Mouse (Mus musculus) left cerebral cortex, postnatal 4 days (tissue): ENCODE data around the gene Pola1. TPM values are rescaled to one million over a fixed set of nuclear protein-coding genes. Genes with fewer than 3 reads are reported as not detected.
"Not testable (repeated sequence)": the region's sequence is repeated elsewhere in the genome, so short reads cannot be mapped to it uniquely, and the experiment has no call there.

Experiments
- DNase-seq: peaks from one replicate; pipeline ENCODE4 v3.0.0-alpha.2; 2022
- intact Hi-C: fragments of 180-260 bp; cut with DNase I; formaldehyde crosslinking; loops from one replicate; pipeline ENCODE4 v1.15.1; 2025
- total RNA-seq, 2 experiments: library from RNA; stranded (reverse); gene quantifications; 2 replicates each; pipeline ENCODE4 v1.2.3; 2021

Pola1 gene
- total RNA-seq, 2 experiments from 2014 or later: 9.0 to 10.0 TPM

DNA sequence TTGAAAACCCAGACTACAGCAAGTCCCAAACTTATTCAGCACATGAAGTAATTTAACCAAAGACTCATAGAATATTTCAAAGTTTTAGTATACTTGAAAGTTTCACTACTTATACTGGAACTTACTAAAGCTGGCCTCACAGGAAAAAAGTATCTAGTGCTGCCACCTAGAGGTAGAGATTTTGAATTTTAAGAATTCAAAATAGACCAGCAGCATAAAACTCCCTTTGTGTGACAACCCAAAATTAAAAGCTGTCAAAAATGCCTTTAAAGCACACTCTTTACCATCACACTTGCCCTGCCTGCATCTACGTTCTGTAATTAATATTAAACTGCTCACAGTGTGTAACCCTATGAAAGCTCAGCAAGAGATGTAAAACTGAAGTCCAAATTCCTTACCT lies 166.2 kb downstream of the Pola1 start:
- DNase-seq: no peak
- intact Hi-C loops: loop anchor here (5.0 kb wide), 1 partner anchor 178 kb away; the partner anchor contains the start of gene Arx

DNA sequence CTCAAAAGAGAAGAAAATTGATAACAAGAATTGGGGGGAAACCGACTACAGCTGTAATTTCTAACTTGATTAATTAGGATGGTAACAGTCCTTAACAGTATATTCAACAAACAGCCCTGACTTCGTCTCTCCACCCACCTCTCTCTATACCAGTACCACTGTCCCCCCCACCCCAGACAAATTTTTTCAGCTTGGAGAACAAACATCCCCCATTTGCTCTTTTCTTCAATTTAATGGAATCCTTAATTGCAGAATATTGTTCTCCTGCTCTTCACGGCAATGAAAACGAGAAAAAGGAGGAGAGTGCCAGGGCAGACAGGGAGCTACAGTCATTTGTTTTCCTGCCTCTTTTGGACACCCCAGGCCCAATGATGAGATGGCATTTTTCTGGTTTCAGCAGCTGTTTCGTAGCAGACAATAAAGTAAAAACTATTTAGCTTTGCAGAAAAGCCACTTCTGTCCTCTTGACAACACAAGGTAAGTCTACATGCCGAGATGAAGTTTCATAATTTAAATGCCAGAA lies 202.2 kb downstream of the Pola1 start:
- intact Hi-C loops: no loop called here
- no peak for DNase-seq

DNA sequence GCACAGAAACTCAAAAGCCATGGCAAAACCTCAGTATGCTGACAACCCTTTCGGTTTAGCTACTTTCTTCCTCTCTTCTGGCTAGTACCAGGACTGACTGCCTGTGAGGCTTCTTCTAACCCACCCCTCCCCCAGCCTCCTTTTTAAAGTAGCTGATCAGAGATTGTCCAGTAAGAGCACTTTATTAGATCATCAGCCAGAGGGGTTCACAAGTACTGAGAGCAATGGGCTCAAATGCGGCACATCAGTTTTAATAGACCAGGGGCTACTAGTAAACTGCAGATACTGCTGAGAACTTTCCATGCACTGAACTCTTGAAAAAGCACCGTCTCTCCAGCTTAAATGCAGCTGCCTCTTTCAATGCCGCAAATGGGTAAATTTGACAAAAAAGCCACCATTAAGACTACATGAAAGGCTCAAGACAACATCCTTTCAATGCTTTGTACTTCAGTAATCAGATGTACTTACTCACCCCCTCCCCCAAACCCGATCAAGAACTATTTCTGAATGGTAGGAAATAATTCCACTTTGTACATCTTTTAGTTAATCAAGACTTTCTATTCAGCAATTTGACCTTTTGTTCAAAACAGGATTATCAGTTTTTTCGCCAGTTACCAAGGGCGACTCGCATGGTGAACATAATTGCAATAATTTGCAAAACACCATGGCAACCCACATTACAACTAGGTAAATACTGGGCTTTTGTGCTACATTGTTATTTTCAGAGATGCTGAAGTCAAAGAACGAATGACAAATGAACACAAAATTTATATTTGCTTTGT lies 202.8 kb downstream of the Pola1 start:
- intact Hi-C loops: no loop called here
- DNase-seq: no peak

DNA sequence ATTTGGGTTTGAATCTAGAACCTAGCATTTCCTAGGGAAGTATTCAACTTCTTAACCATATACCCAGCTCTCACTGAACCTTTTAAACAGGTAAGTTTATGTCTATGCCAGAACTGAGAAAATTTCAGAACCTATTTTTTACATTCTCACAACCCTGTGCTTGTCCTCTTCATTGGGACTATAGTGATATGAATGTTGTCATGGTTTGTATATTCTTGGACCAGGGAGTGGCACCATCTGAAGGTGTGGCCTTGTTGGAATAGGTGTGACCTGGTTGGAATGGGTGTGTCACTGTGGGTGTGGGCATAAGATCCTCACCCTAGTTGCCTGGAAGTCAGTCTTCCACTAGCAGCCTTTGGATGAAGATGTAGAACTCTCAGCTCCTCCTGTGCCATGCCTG lies 231.1 kb downstream of the Pola1 start:
- DNase-seq, intact Hi-C loops: not testable (repeated sequence)

DNA sequence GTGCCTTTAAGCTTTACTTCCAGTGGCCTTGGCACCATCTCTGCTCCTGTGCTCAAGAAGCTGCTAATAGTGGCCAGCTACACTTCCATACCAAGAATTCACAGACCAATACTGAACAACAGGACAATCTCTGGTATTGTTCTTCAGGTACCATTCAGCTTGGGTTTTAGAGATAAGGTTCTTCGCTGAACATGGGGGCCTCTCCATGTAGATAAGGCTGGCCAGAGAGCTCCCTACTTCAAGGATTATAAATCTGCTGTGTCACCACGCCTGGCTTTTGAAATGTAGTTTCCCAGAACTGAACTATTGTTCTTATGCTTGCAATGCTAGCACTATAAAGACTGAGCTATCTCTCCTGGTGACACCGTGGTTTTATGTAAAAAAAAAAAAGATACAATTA lies 234.9 kb downstream of the Pola1 start:
- intact Hi-C loops: no loop called here
- DNase-seq: no peak

DNA sequence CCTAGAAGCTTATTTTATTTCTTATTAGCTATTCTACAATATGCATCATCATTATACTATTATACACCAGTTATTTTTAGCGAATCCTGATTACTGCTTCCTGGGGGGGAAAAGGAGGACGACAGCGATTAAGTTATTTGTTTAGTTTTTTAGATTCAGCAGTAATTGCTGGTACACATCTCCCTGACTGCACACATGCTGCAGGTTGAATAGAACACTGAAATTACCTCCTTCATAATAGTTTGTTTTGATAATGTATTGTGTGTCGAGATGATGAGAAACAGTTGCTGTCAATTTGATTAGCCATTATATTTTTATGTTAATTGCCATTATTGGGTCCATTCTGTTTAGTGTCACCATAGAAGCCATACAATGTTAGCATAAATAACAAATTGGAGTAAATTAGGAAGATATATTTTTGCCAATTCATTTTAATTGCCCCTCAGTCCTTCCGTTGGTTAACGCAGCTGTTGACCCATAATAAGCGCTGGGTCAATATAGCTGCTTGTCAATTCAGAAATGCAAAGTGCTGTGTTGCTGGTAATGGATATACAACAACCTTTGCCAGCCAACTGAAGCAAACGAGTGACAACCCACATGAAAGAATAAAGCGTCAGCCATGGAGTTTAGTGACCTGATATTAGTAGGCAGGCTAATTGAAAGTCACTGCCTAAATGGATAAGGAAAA lies 254.5 kb downstream of the Pola1 start:
- DNase-seq: no peak
- intact Hi-C loops: no loop called here

DNA sequence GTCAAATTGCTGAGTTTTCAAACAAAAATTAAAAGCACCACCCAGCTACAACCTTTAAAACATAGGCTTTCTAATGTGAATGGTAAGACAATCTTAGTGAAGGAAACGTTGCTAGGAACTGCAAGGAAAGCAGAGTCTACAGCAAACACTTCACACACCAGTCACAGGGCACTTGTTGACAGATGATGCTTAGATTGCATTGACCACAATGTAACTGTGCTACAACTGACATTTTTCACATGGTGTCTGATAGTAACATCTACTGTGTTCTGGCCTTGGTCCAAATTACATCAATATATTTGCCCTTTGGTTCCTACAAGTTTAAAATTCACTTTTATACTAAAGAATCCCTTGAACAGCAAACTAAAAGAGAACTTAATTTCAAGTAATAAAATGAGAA lies 258.5 kb downstream of the Pola1 start:
- intact Hi-C loops: no loop called here
- no peak for DNase-seq

DNA sequence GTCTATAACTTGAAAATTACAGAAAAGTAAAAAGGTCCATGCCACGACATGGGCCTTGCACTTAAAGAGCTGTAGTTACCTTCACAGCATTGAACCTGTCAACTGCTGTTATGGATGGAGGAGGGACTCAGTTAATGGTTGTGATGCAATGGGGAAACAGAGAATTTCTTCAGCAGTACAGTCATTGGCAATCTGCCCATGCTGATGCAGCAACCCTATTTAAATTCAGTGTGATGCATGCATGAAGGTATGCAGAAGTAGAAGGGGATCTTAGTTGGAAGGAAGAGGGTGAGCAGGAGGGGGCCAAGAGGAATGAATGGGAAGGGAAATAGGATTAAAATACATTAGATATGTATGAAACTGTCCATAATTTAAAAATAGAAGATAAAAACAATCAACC lies 262.2 kb downstream of the Pola1 start:
- intact Hi-C loops: no loop called here
- DNase-seq: no peak

DNA sequence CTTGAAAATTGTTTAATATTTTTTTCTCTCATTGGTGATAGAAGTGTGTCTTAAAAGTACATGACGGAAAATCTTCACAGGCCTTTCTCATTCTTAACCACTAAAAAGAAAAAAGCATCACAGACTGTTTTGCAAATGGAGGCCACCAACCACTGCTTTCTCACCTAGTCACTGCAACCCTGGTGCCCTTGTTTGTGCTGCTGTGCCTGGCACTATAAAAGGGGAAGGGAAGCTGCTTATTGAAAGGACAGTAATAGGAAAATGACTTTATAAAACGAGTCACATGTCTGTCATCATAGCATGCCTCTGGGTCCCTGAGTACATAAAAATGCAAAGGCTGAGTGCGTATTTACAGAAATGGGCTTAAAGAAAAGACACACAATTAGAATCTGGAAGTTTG lies 263.7 kb downstream of the Pola1 start:
- DNase-seq: no peak
- intact Hi-C loops: no loop called here

DNA sequence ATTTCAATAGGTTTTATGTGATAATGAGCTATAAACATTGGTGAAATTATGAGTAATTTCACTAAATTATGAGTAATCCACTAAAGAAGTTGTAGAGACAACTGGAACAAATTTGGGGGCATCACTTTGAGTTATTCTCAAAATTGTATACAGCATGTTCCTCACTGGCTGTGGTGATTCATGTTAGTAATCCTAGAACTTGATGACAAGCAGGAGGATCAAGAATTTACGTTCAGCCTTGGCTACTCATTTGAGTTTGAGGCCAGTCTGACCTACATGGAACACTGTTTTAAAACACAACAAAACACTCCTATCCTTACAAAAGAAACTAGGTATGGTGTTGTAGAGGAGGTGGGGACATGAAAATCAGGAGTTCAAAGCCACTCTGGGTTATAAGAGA lies 310.6 kb downstream of the Pola1 start:
- DNase-seq: no peak
- intact Hi-C loops: no loop called here

DNA sequence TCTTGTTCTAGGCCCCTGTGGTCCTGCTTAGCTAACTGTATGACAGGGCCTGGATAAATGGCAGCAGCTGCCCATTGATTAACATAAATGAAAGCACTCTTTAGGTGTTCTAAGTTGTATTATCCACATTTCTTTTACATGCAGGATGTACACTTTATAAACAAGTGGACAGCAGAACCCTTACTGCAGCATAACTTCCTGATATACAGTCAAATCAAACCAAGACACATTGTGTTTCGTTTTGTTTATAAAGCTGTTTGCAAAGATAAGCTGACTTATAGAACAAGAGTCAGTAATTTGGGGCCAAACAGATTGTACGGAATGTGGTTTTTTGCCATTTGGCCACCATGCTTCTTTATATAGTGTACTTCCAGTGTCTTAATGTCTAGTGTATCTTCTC lies 312.0 kb downstream of the Pola1 start:
- intact Hi-C loops: no loop called here
- DNase-seq: no peak

DNA sequence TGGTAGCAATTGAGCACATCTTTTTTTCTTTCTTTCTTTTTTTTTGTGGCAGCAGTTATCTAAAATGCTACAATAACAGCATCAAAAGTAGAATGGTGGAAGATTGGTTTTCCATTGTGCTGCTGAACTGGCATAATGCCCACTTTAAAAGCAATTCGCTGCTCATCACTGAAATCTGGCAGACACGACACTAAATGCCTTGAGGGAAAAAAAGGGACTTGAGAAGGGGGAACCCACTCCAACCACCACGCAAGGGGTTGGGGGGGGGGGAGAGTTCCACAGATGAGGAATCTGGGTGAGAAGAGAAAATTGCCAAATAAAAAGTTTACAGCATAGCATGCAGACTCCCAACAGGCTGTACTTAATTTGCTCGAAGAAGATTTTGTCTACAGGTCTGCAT lies 314.4 kb downstream of the Pola1 start:
- DNase-seq: no peak
- intact Hi-C loops: no loop called here

DNA sequence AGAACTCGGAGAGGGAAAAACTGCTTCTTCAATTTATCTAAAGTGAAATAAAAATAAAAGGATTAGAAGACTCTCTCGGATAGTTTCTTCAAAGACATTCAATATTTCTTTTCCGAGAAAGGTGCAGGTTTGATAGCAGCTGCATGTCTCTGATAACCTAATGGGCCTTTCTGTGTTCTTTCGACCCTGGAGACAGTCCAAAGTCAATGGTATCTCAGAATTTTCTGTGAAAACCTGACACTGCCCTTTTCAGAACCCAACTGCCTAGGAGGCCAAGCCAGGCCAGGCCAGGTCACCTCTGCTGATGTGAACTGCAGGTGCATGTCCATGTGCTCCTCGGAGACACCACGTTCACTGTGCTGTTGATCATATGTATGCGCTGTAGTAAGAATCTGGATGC lies 326.2 kb downstream of the Pola1 start:
- intact Hi-C loops: no loop called here

DNA sequence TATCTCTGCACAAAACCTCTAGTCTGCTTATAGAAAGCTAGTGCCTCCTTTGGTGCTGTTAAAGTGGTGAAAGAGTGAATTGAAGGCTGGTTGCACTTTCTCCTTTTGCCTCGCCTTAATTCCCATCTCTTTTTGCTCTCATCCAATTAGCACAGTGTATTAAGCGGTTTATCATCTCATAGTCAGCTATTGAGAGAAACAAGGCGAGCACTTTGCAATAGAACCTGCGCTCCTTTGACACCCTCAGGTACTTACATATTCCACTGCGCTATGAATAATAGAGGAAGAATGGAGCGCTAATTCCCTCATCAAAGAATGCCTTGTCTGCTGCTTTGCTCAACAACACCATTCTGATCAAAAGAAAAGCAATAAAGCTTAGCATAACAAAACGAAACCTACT lies 330.2 kb downstream of the Pola1 start:
- DNase-seq: no peak

More for the DNA sequence above, 326.2 kb downstream of the Pola1 start:
- DNase-seq: no peak

DNA sequence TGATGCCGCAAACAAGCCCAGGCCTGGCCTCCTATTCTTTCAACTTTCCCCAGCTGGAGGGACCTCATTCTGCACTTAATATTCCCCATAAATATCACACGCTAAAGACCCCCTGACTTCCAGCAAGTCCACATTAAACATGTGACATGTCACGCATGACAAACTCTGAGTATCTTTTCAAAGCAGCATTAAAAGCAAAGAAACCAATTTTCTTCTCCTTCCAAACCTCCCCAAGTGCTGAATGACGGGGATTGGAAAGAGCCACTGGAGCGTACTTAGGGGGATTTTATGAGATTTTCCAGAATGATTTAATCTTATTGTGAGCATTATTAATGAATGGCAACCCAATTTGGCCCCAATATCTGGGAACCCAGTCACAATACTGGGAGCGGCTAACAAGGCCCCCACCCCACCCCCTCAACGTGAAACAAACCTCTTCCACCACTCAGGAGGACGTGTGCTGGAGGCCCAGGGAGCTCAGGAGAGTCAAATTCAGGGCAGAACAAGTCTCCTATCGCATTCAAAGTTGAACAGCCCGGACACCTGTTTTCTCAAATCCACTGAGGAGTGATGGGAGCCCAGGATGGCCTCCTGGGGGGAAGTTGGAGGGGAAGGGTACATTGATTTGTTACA lies 331.7 kb downstream of the Pola1 start:
- no peak for DNase-seq
- intact Hi-C loops: no loop called here

More for the DNA sequence above, 330.2 kb downstream of the Pola1 start:
- intact Hi-C loops: no loop called here

DNA sequence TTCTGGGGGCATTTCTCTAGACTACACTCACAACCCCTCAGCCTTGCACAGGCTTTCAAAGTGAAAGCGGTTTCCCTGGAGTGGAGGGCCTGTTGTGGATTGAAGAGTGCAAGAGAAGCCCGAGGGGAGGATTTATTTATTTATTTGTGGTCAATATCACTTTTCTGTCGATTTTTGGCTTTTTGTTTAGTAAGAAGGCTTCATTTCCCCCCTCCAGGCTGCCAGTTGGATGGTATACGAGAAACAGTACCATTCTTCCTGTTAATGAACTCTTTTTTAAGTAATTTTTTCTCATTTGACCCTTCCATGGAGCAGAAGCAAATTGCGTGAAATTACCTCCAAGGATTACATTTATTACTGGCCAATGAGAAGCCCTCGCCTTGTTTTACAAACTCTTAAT lies 332.2 kb downstream of the Pola1 start:
- intact Hi-C loops: loop anchor here (10.0 kb wide), 2 partner anchors 265 to 595 kb away; no protein-coding TSS in a partner anchor

DNA sequence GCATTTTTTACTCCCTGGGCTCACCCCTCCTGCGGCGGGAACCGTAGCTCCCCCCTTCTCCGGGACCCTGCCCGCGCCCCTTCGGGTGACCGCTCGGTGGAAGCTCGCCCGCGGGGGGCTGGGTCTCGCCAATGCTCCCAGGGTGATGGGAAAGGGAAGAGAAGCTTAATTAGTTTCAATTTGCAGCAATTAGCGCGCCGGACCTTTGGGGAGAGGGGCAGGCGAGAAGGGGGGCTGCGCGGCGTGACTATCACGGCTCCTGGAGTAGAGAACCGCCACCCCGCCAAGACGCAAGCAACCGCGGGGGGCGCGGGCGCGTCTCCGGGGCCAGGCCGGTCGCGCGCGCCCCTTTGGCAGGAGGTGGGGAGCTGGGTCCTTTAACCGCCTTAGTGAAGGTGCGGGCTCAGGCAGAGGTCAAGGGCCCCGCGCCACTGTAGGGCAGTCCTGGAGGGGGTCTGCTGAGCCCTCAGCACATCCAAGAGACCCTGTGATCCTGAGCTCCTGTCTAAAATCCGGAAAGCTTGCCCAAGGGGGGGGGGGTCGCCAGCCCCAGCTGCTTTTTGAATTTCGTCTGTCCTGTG lies 332.8 kb downstream of the Pola1 start:
- no peak for DNase-seq
- intact Hi-C loops: loop anchor here (10.0 kb wide), 2 partner anchors 266 to 596 kb away; no protein-coding TSS in a partner anchor

More for the DNA sequence above, 332.2 kb downstream of the Pola1 start:
- DNase-seq: no peak

DNA sequence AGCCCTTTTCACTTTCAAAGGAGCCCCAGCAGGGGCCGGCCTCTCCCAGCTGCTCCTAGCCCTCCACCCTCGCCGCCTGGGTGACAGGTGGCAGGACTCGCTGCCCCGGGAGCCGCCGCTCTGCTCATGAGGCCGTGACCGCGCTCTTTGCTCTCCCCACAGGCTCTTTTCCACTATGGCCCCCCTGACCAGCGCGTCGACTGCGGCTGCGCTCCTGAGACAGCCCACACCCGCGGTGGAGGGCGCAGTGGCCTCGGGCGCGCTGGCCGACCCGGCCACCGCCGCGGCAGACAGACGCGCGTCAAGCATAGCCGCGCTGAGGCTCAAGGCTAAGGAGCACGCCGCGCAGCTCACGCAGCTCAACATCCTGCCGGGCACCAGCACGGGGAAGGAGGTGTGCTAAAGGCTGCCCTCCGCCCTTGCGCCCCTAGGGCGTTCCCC lies 334.9 kb downstream of the Pola1 start:
- intact Hi-C loops: loop anchor here (10.0 kb wide), 2 partner anchors 268 to 598 kb away; no protein-coding TSS in a partner anchor
- DNase-seq: no peak

DNA sequence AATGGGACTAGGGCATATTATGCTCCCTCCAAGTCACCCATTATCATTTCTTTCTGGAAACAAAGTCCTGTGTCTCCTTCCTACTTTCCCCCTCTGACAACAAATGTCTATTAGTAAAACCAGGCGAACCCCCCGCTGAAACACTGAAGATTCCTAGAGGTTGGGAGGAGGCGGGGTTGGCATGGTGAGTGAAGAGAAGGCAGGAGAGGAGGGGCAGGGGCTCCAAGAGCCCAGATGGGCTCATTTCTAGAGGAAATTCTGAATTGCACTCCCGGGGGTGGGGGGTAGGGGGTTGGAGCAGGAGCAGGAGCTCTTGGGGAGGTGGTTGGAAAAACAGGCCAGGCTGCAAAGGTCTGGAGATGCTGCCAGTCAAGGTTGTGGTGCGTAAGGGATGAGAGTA lies 336.1 kb downstream of the Pola1 start:
- no peak for DNase-seq
- intact Hi-C loops: loop anchor here (10.0 kb wide), 2 partner anchors 269 to 599 kb away; no protein-coding TSS in a partner anchor

DNA sequence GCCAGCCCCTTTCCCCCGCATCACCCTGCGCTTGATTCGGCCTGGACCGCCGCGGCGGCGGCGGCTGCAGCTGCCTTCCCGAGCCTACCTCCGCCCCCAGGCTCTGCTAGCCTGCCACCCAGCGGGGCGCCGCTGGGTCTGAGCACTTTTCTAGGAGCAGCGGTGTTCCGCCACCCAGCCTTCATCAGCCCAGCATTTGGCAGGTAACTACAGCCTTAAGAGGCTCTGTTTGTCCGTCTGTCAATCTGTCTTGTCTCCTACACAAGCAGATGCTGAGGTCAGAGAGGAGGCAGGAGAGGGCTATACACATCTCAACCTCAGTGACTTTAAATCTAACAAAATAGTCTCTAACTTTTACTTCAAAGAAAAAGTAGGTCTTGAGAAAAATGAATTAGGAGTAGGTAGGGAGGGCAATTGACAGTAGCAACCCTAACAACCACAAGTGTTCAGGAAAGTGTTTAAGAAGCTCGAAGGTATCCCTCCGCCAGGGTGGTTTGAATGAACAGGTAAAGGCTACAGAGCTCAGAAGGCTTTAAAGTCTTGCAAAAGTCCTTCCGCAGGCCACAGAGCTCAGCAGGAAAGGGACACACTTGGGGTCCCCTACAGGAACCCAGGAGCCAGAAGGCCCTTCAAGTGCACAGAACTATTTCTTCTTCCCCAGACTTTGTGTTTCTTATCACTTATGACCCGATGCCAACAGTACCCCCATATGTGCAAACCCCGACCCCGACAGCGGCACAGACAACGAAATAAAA lies 337.0 kb downstream of the Pola1 start:
- intact Hi-C loops: loop anchor here (10.0 kb wide), 2 partner anchors 270 to 600 kb away; no protein-coding TSS in a partner anchor
- no peak for DNase-seq
